Mouse (Mus musculus) adrenal gland, adult 10 weeks (tissue): ENCODE data around the gene Gm5737. TPM values are rescaled to one million over a fixed set of nuclear protein-coding genes. Genes with fewer than 3 reads are reported as not detected.

Experiments used
- polyA plus RNA-seq: library from polyadenylated mRNA; stranded (reverse); fragments of 350-450 nt; fragmentation: Illumina TruSeq; extraction: RNeasy Lipid Tissue Mini Kit (QIAGEN cat#74804); gene quantifications from one replicate; pipeline ENCODE4 v1.2.3, GENCODE M21; 2014; ENCODE audit warnings: low read depth, low replicate concordance

The Gm5737 gene
- not detected for polyA plus RNA-seq

GRCm38 (mm10) chr7:120811834-120812415 lies at the start of gene Gm5737:
Gene Gm5737 (plus strand): TSS chr7:120812365.

GRCm38 (mm10) chr7:120842345-120843036 lies 30.3 kb downstream of the Gm5737 start, which contains the start of gene Eef2k:
Gene Eef2k (plus strand): TSS chr7:120842831.

Other genes starting within 250 kb of the Gm5737 start
- 625 TPM for gene Uqcrc2, start 177.2 kb upstream of the Gm5737 start, polyA plus RNA-seq
- gene Pdzd9, start 142.0 kb upstream of the Gm5737 start, polyA plus RNA-seq = not detected
- 91.0 TPM for gene Mosmo, start 134.7 kb upstream of the Gm5737 start, polyA plus RNA-seq
- 0.52 TPM for gene Vwa3a, start 73.0 kb upstream of the Gm5737 start, polyA plus RNA-seq
- gene Eef2k, start 30.5 kb downstream of the Gm5737 start, polyA plus RNA-seq = 5.6 TPM
- gene Polr3e, start 105.4 kb downstream of the Gm5737 start, polyA plus RNA-seq = 10.3 TPM
- gene Cdr2, start 169.9 kb downstream of the Gm5737 start, polyA plus RNA-seq = 5.7 TPM
- not detected for gene Mfsd13b, start 170.1 kb downstream of the Gm5737 start, polyA plus RNA-seq
- 481 TPM for gene Mettl9, start 222.1 kb downstream of the Gm5737 start, polyA plus RNA-seq